Mouse (Mus musculus): ENCODE results near the gene Fam161a. TPM values are rescaled to one million over a fixed set of nuclear protein-coding genes. Genes with fewer than 3 reads are reported as not detected.

The Fam161a gene
- polyA plus RNA-seq, 1 experiment from 2014 or later: 11.8 TPM

DNA sequence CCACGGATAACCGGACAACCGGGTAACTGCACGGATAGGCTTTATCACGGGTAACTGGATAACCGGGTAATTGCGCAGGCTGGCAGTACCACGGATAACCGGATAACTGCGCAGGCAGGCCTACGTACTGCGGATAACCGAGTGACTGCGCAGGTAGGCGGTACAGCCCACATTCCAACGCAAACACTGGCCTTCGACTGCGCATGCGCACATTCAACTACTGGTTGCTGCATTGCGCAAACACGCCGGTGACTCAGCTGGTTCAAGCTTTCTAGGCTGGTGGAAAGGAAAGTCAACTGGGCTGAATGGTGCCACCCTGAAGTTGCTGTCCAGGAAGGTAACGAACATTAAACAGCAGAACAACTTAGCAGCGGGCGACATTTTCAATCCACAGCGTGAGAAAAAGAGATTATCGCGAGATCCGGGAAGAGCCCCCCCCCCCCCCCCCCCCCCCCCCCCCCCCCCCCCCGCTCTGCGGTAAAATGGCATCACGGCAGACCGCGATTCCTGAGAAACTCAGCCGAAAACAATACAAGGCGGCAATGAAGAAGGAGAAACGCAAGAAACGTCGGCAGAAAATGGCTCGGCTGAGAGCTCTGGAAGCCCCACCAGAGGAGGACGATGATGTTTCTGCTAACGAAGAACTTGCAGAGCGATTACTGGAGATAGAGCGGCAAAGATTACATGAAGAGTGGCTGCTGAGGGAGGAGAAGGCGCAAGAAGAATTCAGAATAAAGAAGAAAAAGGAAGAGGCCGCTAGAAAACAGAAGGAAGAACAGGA, 34.4 kb upstream of the Fam161a start:
- ATAC-seq (ENCODE audit: low read depth): peak; percentile 68

DNA sequence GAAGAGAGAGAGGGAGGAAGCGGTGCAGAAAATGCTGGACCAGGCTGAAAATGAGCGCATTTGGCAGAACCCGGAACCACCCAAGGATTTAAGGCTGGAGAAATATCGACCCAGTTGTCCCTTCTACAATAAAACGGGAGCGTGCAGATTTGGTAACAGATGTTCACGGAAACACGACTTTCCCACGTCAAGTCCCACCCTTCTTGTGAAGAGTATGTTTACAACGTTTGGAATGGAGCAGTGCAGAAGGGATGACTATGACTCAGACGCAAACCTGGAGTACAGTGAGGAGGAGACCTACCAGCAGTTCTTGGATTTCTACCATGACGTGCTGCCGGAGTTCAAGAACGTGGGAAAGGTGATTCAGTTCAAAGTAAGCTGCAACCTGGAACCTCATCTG, 33.7 kb upstream of the Fam161a start:
- H3K9me3 ChIP-seq (ENCODE audit: control insufficient read depth, low read length): peaks cover 45% of the 10 kb centered on the region
- no peaks in the 10 kb centered on the region for H3K4me1 ChIP-seq (ENCODE audit: control insufficient read depth, insufficient read depth, low read length)
- peak overlapping the region; percentile 67 for H3K9ac ChIP-seq (ENCODE audit: low read depth, low read length)
- H3K4me2 ChIP-seq (ENCODE audit: low read depth, low read length): peak overlapping the region; percentile 61
- H3K27ac ChIP-seq (replicated peaks; ENCODE audit: low read depth, low read length): peak overlapping the region; percentile 85
- H3K4me3 ChIP-seq (ENCODE audit: low read depth, low read length): peak overlapping the region; percentile 60
- no peaks in the 10 kb centered on the region for H3K27me3 ChIP-seq (replicated peaks; ENCODE audit: control insufficient read depth, insufficient read depth, low read length)
- H3K36me3 ChIP-seq (ENCODE audit: control insufficient read depth, insufficient read depth, low read length): peaks cover 56% of the 10 kb centered on the region
- ATAC-seq (ENCODE audit: low read depth) (no peak), DNase-seq (ENCODE audit: low spot score) (peak; percentile 31)
- 50% methylated on average over 14 of the region's 14 CpGs for WGBS

More for the DNA sequence above, 34.4 kb upstream of the Fam161a start:
- no peaks in the 10 kb centered on the region for H3K27me3 ChIP-seq (replicated peaks; ENCODE audit: control insufficient read depth, insufficient read depth, low read length)
- peak overlapping the region; percentile 85 for H3K27ac ChIP-seq (replicated peaks; ENCODE audit: low read depth, low read length)
- H3K9ac ChIP-seq (ENCODE audit: low read depth, low read length): peak overlapping the region; percentile 70
- 50% methylated on average over 45 of the region's 46 CpGs for WGBS
- H3K9me3 ChIP-seq (ENCODE audit: control insufficient read depth, low read length): peaks cover 50% of the 10 kb centered on the region
- H3K4me2 ChIP-seq (ENCODE audit: low read depth, low read length): peak overlapping the region; percentile 70
- peaks cover 51% of the 10 kb centered on the region for H3K36me3 ChIP-seq (ENCODE audit: control insufficient read depth, insufficient read depth, low read length)
- peak; percentile 86 for DNase-seq (ENCODE audit: low spot score)
- peak overlapping the region; percentile 60 for H3K4me3 ChIP-seq (ENCODE audit: low read depth, low read length)
- no peaks in the 10 kb centered on the region for H3K4me1 ChIP-seq (ENCODE audit: control insufficient read depth, insufficient read depth, low read length)

DNA sequence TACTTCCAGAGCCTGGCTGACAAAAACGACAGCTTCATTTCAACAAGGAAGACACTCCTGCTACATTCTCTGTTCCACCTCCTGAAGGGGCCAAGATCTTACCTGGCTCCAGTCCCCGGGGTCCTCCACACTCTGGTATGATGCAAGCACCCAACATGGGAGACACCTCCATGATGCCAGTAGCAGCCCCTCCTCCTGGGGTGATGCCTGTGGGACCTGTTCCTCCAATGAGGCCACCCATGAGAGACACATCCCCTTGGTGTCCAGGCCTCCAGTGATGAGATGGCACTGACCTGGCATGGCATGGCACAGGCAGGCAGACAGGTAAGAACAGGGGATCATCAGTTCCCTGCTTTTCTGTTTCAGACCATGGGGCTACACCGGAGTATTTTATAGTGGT, 29.1 kb upstream of the Fam161a start:
- WGBS: 85% methylated on average over 3 of the region's 3 CpGs
- no peak overlapping the region for H3K4me2 ChIP-seq (ENCODE audit: low read depth, low read length)

DNA sequence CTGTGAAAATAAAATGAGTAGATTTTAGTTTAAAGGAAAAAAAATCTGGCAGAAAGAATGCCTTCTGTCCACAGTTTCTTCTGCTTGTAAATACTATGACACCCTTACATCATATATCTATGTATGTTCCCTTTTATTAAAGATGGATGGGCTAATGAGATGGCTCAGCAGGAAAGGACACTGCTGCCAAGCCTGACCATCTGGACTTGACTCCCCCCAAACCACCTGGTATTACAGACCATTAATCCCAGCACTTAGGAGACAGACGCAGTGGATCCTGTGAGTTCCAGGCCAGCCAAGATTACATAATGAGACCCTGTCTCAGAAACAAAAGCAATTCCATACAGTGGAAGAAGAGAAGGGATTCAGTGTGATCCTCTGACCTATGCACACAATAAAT, 28.6 kb upstream of the Fam161a start:
- no peak for DNase-seq (ENCODE audit: low spot score)
- H3K9ac ChIP-seq (ENCODE audit: low read depth, low read length): no peak overlapping the region
- WGBS: 57% methylated on average over 1 of the region's 1 CpGs

More for the DNA sequence above, 29.1 kb upstream of the Fam161a start:
- H3K9me3 ChIP-seq (ENCODE audit: control insufficient read depth, low read length): peaks cover 13% of the 10 kb centered on the region
- no peak for DNase-seq (ENCODE audit: low spot score)
- ATAC-seq (ENCODE audit: low read depth): no peak
- peaks cover 42% of the 10 kb centered on the region for H3K36me3 ChIP-seq (ENCODE audit: control insufficient read depth, insufficient read depth, low read length)
- H3K27me3 ChIP-seq (replicated peaks; ENCODE audit: control insufficient read depth, insufficient read depth, low read length): no peaks in the 10 kb centered on the region
- no peak overlapping the region for H3K9ac ChIP-seq (ENCODE audit: low read depth, low read length)
- H3K4me3 ChIP-seq (ENCODE audit: low read depth, low read length): no peak overlapping the region
- H3K4me1 ChIP-seq (ENCODE audit: control insufficient read depth, insufficient read depth, low read length): peaks cover 9% of the 10 kb centered on the region
- H3K27ac ChIP-seq (replicated peaks; ENCODE audit: low read depth, low read length): no peak overlapping the region

DNA sequence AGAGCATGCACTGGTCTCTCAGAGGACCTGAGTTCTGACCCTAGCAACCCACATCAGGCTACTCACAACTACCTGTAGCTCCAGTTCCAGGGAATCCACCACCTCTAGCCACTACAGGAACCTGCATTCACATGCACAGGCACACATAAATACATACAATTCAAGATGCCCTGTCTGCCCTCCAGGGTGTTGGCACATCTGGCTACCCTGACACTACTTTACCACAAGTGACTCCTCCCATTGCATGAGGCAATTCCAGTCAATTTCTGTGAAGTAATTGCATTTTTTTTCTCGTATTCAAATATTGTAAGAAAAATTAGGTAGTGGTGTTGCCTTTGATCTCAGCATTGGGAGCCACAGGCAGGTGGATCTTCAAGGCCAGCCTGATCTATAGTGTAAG, 28.1 kb upstream of the Fam161a start:
- no peak for ATAC-seq (ENCODE audit: low read depth)
- peaks cover 32% of the 10 kb centered on the region for H3K36me3 ChIP-seq (ENCODE audit: control insufficient read depth, insufficient read depth, low read length)
- H3K4me1 ChIP-seq (ENCODE audit: control insufficient read depth, insufficient read depth, low read length): peaks cover 9% of the 10 kb centered on the region
- no peak overlapping the region for H3K4me2 ChIP-seq (ENCODE audit: low read depth, low read length)
- H3K9me3 ChIP-seq (ENCODE audit: control insufficient read depth, low read length): peaks cover 3% of the 10 kb centered on the region; the same call in 1 of the 2 replicates
- no peak for DNase-seq (ENCODE audit: low spot score)
- H3K27me3 ChIP-seq (replicated peaks; ENCODE audit: control insufficient read depth, insufficient read depth, low read length): no peaks in the 10 kb centered on the region
- H3K9ac ChIP-seq (ENCODE audit: low read depth, low read length): no peak overlapping the region
- no peak overlapping the region for H3K4me3 ChIP-seq (ENCODE audit: low read depth, low read length)
- WGBS: 71% methylated on average over 1 of the region's 1 CpGs
- no peak overlapping the region for H3K27ac ChIP-seq (replicated peaks; ENCODE audit: low read depth, low read length)

More for the DNA sequence above, 28.6 kb upstream of the Fam161a start:
- Histone ChIP-seq H3K4me1 (ENCODE audit: control insufficient read depth, insufficient read depth, low read length) (peaks cover 9% of the 10 kb centered on the region), H3K9me3 (ENCODE audit: control insufficient read depth, low read length) (peaks cover 8% of the 10 kb centered on the region), H3K36me3 (ENCODE audit: control insufficient read depth, insufficient read depth, low read length) (peaks cover 37% of the 10 kb centered on the region), H3K27me3 (replicated peaks; ENCODE audit: control insufficient read depth, insufficient read depth, low read length) (no peaks in the 10 kb centered on the region), H3K27ac (replicated peaks; ENCODE audit: low read depth, low read length) (no peak overlapping the region), H3K4me3 (ENCODE audit: low read depth, low read length) (no peak overlapping the region), H3K4me2 (ENCODE audit: low read depth, low read length) (no peak overlapping the region)
- ATAC-seq (ENCODE audit: low read depth): no peak

DNA sequence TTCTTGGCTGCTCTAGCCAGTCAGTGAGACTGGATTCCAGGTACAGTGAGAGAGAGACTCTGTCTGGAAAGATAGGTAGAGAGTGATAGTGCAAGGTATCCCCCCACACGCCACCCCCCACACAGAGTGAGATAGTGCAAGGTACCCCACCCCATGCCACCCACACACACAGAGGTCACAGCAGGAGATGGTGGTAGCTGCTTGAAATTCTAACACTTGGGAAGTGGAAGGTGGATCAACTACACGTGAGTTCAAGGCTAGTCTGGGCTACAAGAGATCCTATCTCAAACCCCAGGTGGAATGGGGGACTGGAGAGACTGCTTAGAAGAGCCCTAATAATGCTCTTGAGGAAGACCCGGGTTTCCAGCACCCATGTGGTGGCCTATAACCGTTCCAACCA, 26.3 kb upstream of the Fam161a start:
- Histone ChIP-seq H3K27me3 (replicated peaks; ENCODE audit: control insufficient read depth, insufficient read depth, low read length) (no peaks in the 10 kb centered on the region), H3K4me1 (ENCODE audit: control insufficient read depth, insufficient read depth, low read length) (peaks cover 9% of the 10 kb centered on the region), H3K4me2 (ENCODE audit: low read depth, low read length) (peak overlapping the region; percentile 76), H3K36me3 (ENCODE audit: control insufficient read depth, insufficient read depth, low read length) (peaks cover 24% of the 10 kb centered on the region), H3K9me3 (ENCODE audit: control insufficient read depth, low read length) (no peaks in the 10 kb centered on the region), H3K27ac (replicated peaks; ENCODE audit: low read depth, low read length) (peak overlapping the region; percentile 96; the same call in 1 of the 2 replicates), H3K9ac (ENCODE audit: low read depth, low read length) (peak overlapping the region; percentile 82), H3K4me3 (ENCODE audit: low read depth, low read length) (peak overlapping the region; percentile 75)
- WGBS: 51% methylated on average over 4 of the region's 4 CpGs
- no peak for ATAC-seq (ENCODE audit: low read depth)
- DNase-seq (ENCODE audit: low spot score): no peak

DNA sequence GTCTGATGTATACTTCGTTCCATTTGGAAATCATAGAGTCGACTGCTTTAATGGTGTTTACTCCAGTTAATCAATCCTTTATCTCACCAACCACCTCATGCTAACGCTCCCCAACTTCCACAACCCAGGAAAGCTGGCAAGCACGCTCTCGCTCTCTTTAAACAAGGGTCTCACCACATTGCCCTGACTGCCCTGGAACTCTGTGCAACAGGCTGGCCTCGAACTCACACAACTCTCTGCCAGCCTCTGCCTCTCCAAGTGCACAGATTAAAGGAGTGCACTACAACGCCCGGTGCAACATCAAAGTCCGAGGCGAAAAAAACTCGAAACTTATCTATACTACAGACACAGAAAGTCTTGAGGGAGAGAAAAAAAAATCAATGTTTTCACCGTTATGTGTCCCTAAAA, 25.8 kb upstream of the Fam161a start:
- Histone ChIP-seq H3K27ac (replicated peaks; ENCODE audit: low read depth, low read length) (peak overlapping the region; percentile 96), H3K4me1 (ENCODE audit: control insufficient read depth, insufficient read depth, low read length) (peaks cover 9% of the 10 kb centered on the region), H3K36me3 (ENCODE audit: control insufficient read depth, insufficient read depth, low read length) (peaks cover 19% of the 10 kb centered on the region), H3K4me2 (ENCODE audit: low read depth, low read length) (peak overlapping the region; percentile 76), H3K9me3 (ENCODE audit: control insufficient read depth, low read length) (no peaks in the 10 kb centered on the region), H3K27me3 (replicated peaks; ENCODE audit: control insufficient read depth, insufficient read depth, low read length) (no peaks in the 10 kb centered on the region), H3K9ac (ENCODE audit: low read depth, low read length) (peak overlapping the region; percentile 82), H3K4me3 (ENCODE audit: low read depth, low read length) (peak overlapping the region; percentile 75)
- DNase-seq (ENCODE audit: low spot score) (no peak), ATAC-seq (ENCODE audit: low read depth) (peak; percentile 35)
- WGBS: 3% methylated on average over 12 of the region's 12 CpGs

DNA sequence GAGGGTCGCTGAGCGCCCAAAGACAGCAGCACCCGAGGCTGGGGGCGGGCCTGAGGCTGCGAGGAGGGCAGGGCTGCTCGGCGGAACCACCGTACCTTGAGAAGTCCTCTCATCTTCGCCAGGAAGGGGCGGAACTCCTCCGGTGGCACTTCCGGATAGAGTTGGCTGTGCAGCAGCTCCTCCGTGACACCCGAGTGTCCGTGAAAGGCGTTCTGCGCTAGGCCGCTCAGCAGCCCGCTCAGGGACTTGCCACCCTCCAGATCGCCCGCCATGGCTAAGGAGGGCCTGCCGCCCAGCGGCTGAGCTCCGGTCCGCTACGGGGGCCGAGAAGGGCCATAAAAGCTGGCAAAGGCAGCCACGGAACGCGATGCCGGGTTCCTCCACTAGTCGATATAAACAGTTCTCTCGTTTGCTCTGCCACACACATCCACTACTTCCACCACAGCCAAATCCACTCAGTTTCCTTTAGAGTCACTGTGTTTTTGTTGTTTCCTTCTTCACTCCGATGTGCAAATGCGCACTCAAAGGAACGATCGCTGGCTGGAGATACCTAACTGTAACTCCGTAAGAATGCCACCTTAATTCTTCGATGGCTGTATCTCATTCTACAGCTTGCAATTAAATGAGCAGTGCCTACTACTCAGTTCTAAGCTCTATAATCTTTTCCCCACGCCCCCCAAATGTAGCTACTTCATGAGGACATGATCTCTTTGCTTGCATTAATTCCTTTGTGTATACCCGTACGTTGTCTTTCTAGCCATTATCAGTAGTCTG, 25.2 kb upstream of the Fam161a start, which contains the start of the genes Gm28048 and Commd1:
Gene Gm28048, minus strand, starts transcription at position 107 of the 774 bp plus-strand sequence.
Gene Commd1, minus strand, starts transcription at position 399 of the 774 bp plus-strand sequence.
- H3K27me3 ChIP-seq (replicated peaks; ENCODE audit: control insufficient read depth, insufficient read depth, low read length): no peaks in the 10 kb centered on the region
- 2% methylated on average over 40 of the region's 42 CpGs for WGBS
- no peaks in the 10 kb centered on the region for H3K9me3 ChIP-seq (ENCODE audit: control insufficient read depth, low read length)
- H3K36me3 ChIP-seq (ENCODE audit: control insufficient read depth, insufficient read depth, low read length): peaks cover 13% of the 10 kb centered on the region
- DNase-seq (ENCODE audit: low spot score): peak; percentile 95
- H3K4me2 ChIP-seq (ENCODE audit: low read depth, low read length): peak within 1 kb of the TSS; percentile 76
- H3K4me1 ChIP-seq (ENCODE audit: control insufficient read depth, insufficient read depth, low read length): peaks cover 9% of the 10 kb centered on the region
- peak within 1 kb of the TSS; percentile 82 for H3K9ac ChIP-seq (ENCODE audit: low read depth, low read length)
- peak within 1 kb of the TSS; percentile 75 for H3K4me3 ChIP-seq (ENCODE audit: low read depth, low read length)
- peak within 1 kb of the TSS; percentile 96 for H3K27ac ChIP-seq (replicated peaks; ENCODE audit: low read depth, low read length)
- ATAC-seq (ENCODE audit: low read depth): peak; percentile 95
